Mouse (Mus musculus): ENCODE results near the gene Eps8. TPM values are rescaled to one million over a fixed set of nuclear protein-coding genes. Genes with fewer than 3 reads are reported as not detected.

Eps8 gene
- 5.5 and 7.1 TPM in 2 replicates for polyA plus RNA-seq (2016; fragmentation: Nextera tagmentation; extraction: Ambion mirVana)

GRCm38 (mm10) chr6:137654776-137655175, at the start of gene Eps8:
Gene Eps8 (minus strand): TSS chr6:137654876.
- H3K9me3 ChIP-seq (replicated peaks), result no peaks in the 10 kb centered on the region
- H3K4me3 ChIP-seq, result no peak within 1 kb of the TSS
- H3K36me3 ChIP-seq, result no peaks in the 10 kb centered on the region
- H3K27ac ChIP-seq (replicated peaks), result no peak within 1 kb of the TSS
- H3K4me1 ChIP-seq, result no peaks in the 10 kb centered on the region
- 91% methylated on average over 2 of the region's 2 CpGs for WGBS
- H3K27me3 ChIP-seq (ENCODE audit: low read depth, poor library complexity, severe bottlenecking), result no peaks in the 10 kb centered on the region
- DNase-seq (ENCODE audit: low spot score), result no peak

GRCm38 (mm10) chr6:137703431-137703830, 48.8 kb upstream of the Eps8 start:
- no peak overlapping the region for H3K27ac ChIP-seq (replicated peaks)
- no peaks in the 10 kb centered on the region for H3K36me3 ChIP-seq
- H3K4me1 ChIP-seq, result no peaks in the 10 kb centered on the region
- H3K27me3 ChIP-seq (ENCODE audit: low read depth, poor library complexity, severe bottlenecking), result no peaks in the 10 kb centered on the region
- WGBS, result 86% methylated on average over 7 of the region's 7 CpGs
- DNase-seq (ENCODE audit: low spot score), result no peak
- no peak overlapping the region for H3K4me3 ChIP-seq
- no peaks in the 10 kb centered on the region for H3K9me3 ChIP-seq (replicated peaks)

GRCm38 (mm10) chr6:137702918-137703317, 48.2 kb upstream of the Eps8 start:
- DNase-seq (ENCODE audit: low spot score), result no peak
- Histone ChIP-seq H3K27me3 (ENCODE audit: low read depth, poor library complexity, severe bottlenecking) (no peaks in the 10 kb centered on the region), H3K4me1 (no peaks in the 10 kb centered on the region), H3K27ac (replicated peaks) (no peak overlapping the region), H3K4me3 (no peak overlapping the region), H3K9me3 (replicated peaks) (no peaks in the 10 kb centered on the region), H3K36me3 (no peaks in the 10 kb centered on the region)
- 90% methylated on average over 4 of the region's 4 CpGs for WGBS

GRCm38 (mm10) chr6:137702186-137702585, 47.5 kb upstream of the Eps8 start:
- 96% methylated on average over 3 of the region's 3 CpGs for WGBS
- Histone ChIP-seq H3K4me3 (no peak overlapping the region), H3K27ac (replicated peaks) (no peak overlapping the region), H3K4me1 (no peaks in the 10 kb centered on the region), H3K36me3 (no peaks in the 10 kb centered on the region), H3K9me3 (replicated peaks) (no peaks in the 10 kb centered on the region), H3K27me3 (ENCODE audit: low read depth, poor library complexity, severe bottlenecking) (no peaks in the 10 kb centered on the region)
- no peak for DNase-seq (ENCODE audit: low spot score)

GRCm38 (mm10) chr6:137699434-137699833, 44.8 kb upstream of the Eps8 start:
- no peak for DNase-seq (ENCODE audit: low spot score)
- no peak overlapping the region for H3K4me3 ChIP-seq
- no peaks in the 10 kb centered on the region for H3K9me3 ChIP-seq (replicated peaks)
- H3K27ac ChIP-seq (replicated peaks), result no peak overlapping the region
- WGBS, result 90% methylated on average over 7 of the region's 7 CpGs
- no peaks in the 10 kb centered on the region for H3K27me3 ChIP-seq (ENCODE audit: low read depth, poor library complexity, severe bottlenecking)
- no peaks in the 10 kb centered on the region for H3K36me3 ChIP-seq
- H3K4me1 ChIP-seq, result no peaks in the 10 kb centered on the region

- H3K27ac ChIP-seq (replicated peaks), result no peak overlapping the region
- no peak for DNase-seq (ENCODE audit: low spot score)
Measured at GRCm38 (mm10) chr6:137696445-137697204, 41.9 kb upstream of the Eps8 start.

GRCm38 (mm10) chr6:137695046-137695445, 40.4 kb upstream of the Eps8 start:
- Histone ChIP-seq H3K27ac (replicated peaks) (no peak overlapping the region), H3K36me3 (no peaks in the 10 kb centered on the region)

More at GRCm38 (mm10) chr6:137696445-137697204, 41.9 kb upstream of the Eps8 start:
- no peaks in the 10 kb centered on the region for H3K27me3 ChIP-seq (ENCODE audit: low read depth, poor library complexity, severe bottlenecking)
- H3K4me1 ChIP-seq, result no peaks in the 10 kb centered on the region
- 76% methylated on average over 8 of the region's 8 CpGs for WGBS
- H3K36me3 ChIP-seq, result no peaks in the 10 kb centered on the region
- H3K9me3 ChIP-seq (replicated peaks), result no peaks in the 10 kb centered on the region
- no peak overlapping the region for H3K4me3 ChIP-seq

GRCm38 (mm10) chr6:137694310-137694709, 39.6 kb upstream of the Eps8 start:
- H3K9me3 ChIP-seq (replicated peaks), result no peaks in the 10 kb centered on the region
- no peak overlapping the region for H3K4me3 ChIP-seq
- H3K36me3 ChIP-seq, result no peaks in the 10 kb centered on the region
- no peaks in the 10 kb centered on the region for H3K27me3 ChIP-seq (ENCODE audit: low read depth, poor library complexity, severe bottlenecking)
- DNase-seq (ENCODE audit: low spot score), result no peak
- no peak overlapping the region for H3K27ac ChIP-seq (replicated peaks)
- WGBS, result 81% methylated on average over 2 of the region's 2 CpGs
- no peaks in the 10 kb centered on the region for H3K4me1 ChIP-seq

More at GRCm38 (mm10) chr6:137695046-137695445, 40.4 kb upstream of the Eps8 start:
- no peak overlapping the region for H3K4me3 ChIP-seq
- H3K27me3 ChIP-seq (ENCODE audit: low read depth, poor library complexity, severe bottlenecking), result no peaks in the 10 kb centered on the region
- 94% methylated on average over 8 of the region's 8 CpGs for WGBS
- H3K4me1 ChIP-seq, result no peaks in the 10 kb centered on the region
- no peaks in the 10 kb centered on the region for H3K9me3 ChIP-seq (replicated peaks)
- DNase-seq (ENCODE audit: low spot score), result no peak

GRCm38 (mm10) chr6:137690550-137691119, 36.0 kb upstream of the Eps8 start:
- Histone ChIP-seq H3K4me3 (no peak overlapping the region), H3K36me3 (no peaks in the 10 kb centered on the region), H3K4me1 (no peaks in the 10 kb centered on the region), H3K27ac (replicated peaks) (no peak overlapping the region), H3K27me3 (ENCODE audit: low read depth, poor library complexity, severe bottlenecking) (no peaks in the 10 kb centered on the region), H3K9me3 (replicated peaks) (no peaks in the 10 kb centered on the region)
- no peak for DNase-seq (ENCODE audit: low spot score)
- WGBS, result 82% methylated on average over 2 of the region's 2 CpGs

GRCm38 (mm10) chr6:137688506-137689105, 33.9 kb upstream of the Eps8 start:
- H3K36me3 ChIP-seq, result no peaks in the 10 kb centered on the region
- no peaks in the 10 kb centered on the region for H3K4me1 ChIP-seq
- H3K9me3 ChIP-seq (replicated peaks), result no peaks in the 10 kb centered on the region
- H3K27me3 ChIP-seq (ENCODE audit: low read depth, poor library complexity, severe bottlenecking), result no peaks in the 10 kb centered on the region
- no peak overlapping the region for H3K4me3 ChIP-seq
- WGBS, result 91% methylated on average over 11 of the region's 11 CpGs
- no peak overlapping the region for H3K27ac ChIP-seq (replicated peaks)
- no peak for DNase-seq (ENCODE audit: low spot score)

GRCm38 (mm10) chr6:137688079-137688478, 33.4 kb upstream of the Eps8 start:
- H3K9me3 ChIP-seq (replicated peaks), result no peaks in the 10 kb centered on the region
- no peak overlapping the region for H3K4me3 ChIP-seq
- H3K27me3 ChIP-seq (ENCODE audit: low read depth, poor library complexity, severe bottlenecking), result no peaks in the 10 kb centered on the region
- H3K27ac ChIP-seq (replicated peaks), result no peak overlapping the region
- DNase-seq (ENCODE audit: low spot score), result no peak
- 91% methylated on average over 3 of the region's 3 CpGs for WGBS
- no peaks in the 10 kb centered on the region for H3K36me3 ChIP-seq
- H3K4me1 ChIP-seq, result no peaks in the 10 kb centered on the region

GRCm38 (mm10) chr6:137687667-137688066, 33.0 kb upstream of the Eps8 start:
- Histone ChIP-seq H3K27ac (replicated peaks) (no peak overlapping the region), H3K9me3 (replicated peaks) (no peaks in the 10 kb centered on the region), H3K36me3 (no peaks in the 10 kb centered on the region), H3K4me1 (no peaks in the 10 kb centered on the region), H3K4me3 (no peak overlapping the region), H3K27me3 (ENCODE audit: low read depth, poor library complexity, severe bottlenecking) (no peaks in the 10 kb centered on the region)
- 92% methylated on average over 5 of the region's 5 CpGs for WGBS
- DNase-seq (ENCODE audit: low spot score), result no peak

- H3K4me1 ChIP-seq, result no peaks in the 10 kb centered on the region
- WGBS, result 80% methylated on average over 2 of the region's 2 CpGs
Measured at GRCm38 (mm10) chr6:137682629-137683028, 28.0 kb upstream of the Eps8 start.

More at GRCm38 (mm10) chr6:137682629-137683028, 28.0 kb upstream of the Eps8 start:
- DNase-seq (ENCODE audit: low spot score), result no peak
- Histone ChIP-seq H3K27ac (replicated peaks) (no peak overlapping the region), H3K27me3 (ENCODE audit: low read depth, poor library complexity, severe bottlenecking) (no peaks in the 10 kb centered on the region), H3K36me3 (no peaks in the 10 kb centered on the region), H3K9me3 (replicated peaks) (no peaks in the 10 kb centered on the region), H3K4me3 (no peak overlapping the region)
